Mouse (Mus musculus): ENCODE measurements around the gene Scgb2b12.
"Not testable (repeated sequence)": the region's sequence is repeated elsewhere in the genome, so short reads cannot be mapped to it uniquely, and the experiment has no call there.

The Scgb2b12 gene

GRCm38 (mm10) chr7:32327145-32327544 is at the start of gene Scgb2b12:
Gene Scgb2b12 (minus strand): TSS chr7:32327245.
- not testable (repeated sequence) for DNase-seq

GRCm38 (mm10) chr7:32333882-32334281 is 6.8 kb upstream of the Scgb2b12 start, which contains the start of gene Scgb1b12:
Gene Scgb1b12 (plus strand): TSS chr7:32334182.
- DNase-seq, result not testable (repeated sequence)
